Mouse (Mus musculus) spleen, embryonic (tissue): ENCODE measurements around the gene Olfr557.

Source experiments
- CTCF ChIA-PET: fragments of 350-600 bp; sonication (Branson Sonifier 250); formaldehyde crosslinking; loops from one replicate; lab custom pipeline; 2022; lab: Charles Lee

Gene Olfr557

DNA sequence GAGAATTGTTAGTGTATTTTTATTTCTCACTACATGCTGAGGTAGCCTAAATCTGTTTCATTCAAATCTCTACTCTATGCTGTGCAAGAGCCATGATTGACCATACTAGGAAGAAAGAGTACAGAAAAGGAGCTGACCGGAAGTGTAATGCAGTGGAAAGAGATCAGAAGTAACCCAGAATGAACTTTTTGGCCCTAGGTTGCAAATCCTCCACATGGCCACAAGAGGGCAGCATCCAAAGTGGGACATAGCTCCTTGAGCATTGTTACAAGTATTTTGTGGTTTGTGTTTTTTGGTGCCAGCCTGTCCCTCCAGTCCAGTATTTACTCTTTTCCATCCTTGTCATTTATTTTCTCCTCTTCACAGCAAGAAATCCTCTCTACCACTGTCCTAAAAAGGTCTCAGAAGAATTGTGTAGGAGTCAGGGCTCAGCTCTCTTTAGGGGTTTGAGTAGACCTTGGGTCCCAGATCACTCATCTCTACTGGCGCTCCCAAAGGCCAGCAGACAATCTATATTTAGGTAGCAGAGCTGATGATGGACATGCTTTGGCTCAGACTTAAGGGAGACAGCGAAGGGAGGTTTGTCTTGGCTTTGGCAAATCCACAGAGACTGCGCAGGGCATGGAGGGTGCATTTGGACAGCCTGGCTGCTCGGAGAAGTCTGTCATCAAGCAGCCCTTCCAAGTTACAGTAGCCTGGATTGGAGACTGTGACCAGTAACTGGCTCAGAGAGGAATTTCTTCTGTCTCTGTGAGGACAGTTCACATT lies at the start of gene Olfr557:
Olfr557 (plus strand) TSS at position 553 of the 768 bp plus-strand sequence.
- CTCF ChIA-PET, result interaction anchor here (1.2 kb wide), 1 partner anchor 18 kb away, joined by 3 read pairs; no protein-coding TSS in a partner anchor

DNA sequence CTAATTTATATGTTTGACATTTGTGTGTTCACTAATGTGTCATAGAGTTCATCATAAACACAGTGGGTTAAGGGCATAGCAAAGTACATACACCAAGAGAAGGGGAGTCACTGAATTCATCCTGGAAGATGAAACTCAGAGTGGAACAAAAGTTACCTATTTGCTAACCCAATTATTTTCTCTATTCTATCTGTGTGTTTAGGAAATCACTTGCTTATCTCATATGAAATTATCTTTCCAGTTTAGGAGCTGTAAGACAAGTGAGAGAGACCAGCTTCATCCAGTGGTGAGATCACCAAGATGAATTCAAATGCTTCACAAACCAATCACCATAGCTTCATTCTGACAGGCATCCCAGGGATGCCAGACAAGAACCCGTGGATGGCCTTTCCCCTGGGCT lies 37.2 kb upstream of the Olfr557 start, which contains the start of gene Olfr555:
Olfr555 (plus strand) TSS at position 301 of the 400 bp plus-strand sequence.
- CTCF ChIA-PET, result no interaction called here

DNA sequence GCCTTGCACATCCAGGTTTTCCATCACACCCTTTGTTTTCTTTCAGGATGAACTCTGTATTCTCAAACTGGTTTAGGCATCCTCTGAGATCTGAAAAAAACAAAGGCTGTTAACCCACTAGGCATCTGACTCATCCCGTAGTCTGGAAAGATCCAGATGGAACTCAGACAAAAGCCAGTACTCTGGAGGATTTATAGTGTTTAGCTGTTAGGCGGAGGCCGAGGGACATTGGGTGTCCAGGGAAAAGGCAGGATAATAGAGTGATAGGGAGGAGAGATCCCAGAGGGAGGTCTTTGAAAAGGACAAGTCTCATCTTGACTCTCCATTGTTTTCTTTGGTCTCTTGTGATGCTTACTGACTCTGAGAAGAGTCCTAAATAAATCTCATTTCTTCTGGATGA lies 31.1 kb upstream of the Olfr557 start, which contains the start of gene Olfr556:
Olfr556 (plus strand) TSS at position 301 of the 400 bp plus-strand sequence.
- CTCF ChIA-PET, result no interaction called here

DNA sequence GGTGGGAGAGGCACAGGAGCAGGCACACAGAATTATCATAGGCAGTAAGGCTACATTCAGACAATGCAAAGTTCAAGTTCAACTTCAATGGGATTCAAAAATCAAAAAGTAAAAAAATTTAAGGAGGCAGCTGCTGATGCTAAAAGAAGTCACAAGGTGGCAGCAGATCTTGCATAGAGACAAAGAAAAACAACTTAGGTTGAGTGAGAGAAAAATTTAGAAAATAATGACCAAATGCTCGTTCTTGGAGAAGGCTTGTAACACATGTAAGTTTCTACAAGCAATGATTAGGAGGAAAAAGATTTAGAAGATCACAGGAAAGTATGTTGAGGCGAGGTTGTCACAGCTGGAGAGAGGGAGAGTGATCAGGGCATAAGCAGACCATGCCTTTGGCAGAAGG lies 30.3 kb upstream of the Olfr557 start:
- CTCF ChIA-PET, result no interaction called here

DNA sequence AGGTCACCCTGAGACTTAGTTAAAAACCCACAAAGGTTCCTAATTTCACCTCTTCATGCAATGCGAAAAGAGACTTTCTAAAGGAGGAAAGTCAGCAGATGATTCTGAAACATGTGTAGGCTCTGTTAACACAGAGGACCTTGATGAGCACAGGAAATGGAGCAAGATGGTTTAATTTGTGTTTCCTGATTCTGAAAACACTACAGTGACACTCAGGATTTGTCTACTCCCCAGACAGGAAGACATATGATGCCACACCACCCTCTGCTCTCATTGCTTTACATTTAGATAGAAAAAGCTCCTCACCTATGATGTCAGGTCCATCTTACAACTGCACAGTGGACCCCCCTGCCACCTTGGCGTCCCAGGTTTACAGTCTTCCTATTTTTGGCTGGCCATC lies 19.5 kb upstream of the Olfr557 start:
- CTCF ChIA-PET, result no interaction called here

DNA sequence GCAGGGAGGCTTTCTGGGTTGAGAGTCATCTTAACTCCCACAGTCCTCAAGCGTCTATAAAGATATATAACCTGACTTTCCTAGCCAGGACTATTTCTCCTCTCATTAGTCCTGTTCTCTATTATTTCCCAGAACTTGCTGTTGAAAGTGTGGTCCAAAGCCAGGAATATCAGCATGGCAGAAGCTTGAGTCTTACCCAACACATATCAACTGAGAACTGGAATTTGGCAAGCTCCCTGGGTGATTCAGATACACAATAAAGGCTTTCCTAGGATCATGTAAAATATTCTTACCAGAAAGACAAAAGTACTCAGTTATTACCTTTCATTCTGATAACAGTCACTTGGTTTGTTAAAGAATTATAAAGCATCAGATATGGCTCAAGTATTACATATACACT lies 13.8 kb upstream of the Olfr557 start:
- CTCF ChIA-PET, result no interaction called here

DNA sequence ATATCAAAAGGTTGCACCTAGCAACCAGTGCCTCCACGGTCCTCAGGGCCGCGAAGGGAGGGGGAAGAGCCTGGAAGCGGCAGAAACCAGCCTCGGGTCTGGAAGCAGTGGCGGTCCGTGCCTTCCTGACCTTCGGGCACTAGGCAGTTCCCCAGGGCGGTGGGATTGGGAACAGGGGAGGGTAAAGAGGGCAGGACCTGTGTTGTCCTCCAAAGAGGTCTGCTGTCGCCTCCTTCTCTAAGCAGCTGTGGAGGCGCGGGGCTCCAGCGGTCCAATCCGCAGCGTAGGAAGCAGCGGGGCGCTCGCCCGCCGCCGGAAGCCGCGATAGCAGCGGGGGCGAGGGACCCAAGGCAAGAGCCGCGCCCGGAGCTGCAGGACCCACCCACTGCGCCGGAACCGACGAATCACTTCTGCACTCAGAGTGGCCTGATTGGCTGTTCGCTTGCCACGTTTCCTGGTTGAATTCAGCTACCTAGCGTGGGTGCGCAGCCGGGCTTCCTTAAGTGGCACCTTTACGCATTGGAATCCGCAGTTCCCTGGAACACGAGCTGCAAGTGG lies 8.7 kb upstream of the Olfr557 start, which contains the start of gene Trim68:
Trim68 (minus strand) TSS at position 384 of the 558 bp plus-strand sequence.
- CTCF ChIA-PET, result no interaction called here

DNA sequence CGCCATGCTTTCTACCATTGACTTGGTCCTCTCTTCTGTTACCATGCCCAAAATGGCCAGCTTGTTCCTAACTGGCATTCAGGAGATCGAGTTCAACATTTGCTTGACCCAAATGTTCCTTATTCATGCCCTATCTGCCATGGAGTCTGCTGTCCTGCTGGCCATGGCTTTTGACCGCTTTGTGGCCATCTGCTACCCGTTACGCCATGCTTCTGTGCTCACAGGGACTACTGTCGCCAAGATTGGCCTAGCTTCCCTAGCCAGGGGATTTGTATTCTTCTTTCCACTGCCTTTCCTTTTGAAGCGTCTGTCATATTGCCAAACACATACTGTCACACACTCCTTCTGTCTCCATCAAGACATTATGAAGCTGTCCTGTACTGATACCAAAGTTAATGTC lies 2.8 kb downstream of the Olfr557 start:
- CTCF ChIA-PET, result no interaction called here

DNA sequence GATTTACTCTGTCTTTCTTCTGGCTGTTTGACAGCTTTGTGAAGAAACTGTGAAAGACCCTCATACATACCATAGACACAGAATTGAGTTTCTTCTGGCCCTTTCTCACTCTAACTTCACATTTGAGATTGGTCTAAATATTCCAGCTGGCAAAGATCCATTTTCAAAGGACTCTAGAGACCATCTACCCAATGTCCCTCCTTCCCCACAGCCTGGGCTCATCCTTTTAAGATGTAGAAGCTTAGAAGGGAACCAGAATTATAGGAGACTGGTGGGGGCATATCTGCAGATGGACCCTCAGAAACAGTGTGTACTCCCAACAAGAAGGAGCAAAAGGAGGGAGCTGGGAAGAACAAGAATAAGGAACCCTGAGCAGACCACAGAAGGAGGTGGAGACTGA lies 6.2 kb downstream of the Olfr557 start, which contains the start of gene Olfr558:
Olfr558 (plus strand) TSS at position 301 of the 400 bp plus-strand sequence.
- CTCF ChIA-PET, result no interaction called here

DNA sequence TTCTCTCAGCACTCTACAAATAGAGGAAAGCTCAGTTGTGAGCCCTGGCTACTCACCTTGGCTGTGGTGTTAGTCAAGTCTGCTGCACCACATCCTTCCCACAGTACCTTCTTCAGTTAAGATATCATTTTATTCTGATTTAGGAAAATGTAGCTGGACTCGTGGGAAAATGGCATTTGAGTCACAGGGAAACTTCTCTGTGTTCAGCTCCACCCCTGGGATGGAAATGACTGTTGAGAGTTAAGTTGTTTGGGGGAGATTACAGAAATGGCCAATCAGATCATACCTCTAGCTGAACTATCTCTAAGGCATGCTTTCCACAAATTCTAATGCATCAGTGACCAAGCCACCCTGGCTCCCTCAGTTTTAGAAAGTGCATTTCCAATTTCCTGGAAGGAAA lies 23.3 kb downstream of the Olfr557 start, which contains the start of gene Olfr33:
Olfr33 (minus strand) TSS at position 101 of the 400 bp plus-strand sequence.
- CTCF ChIA-PET, result no interaction called here

DNA sequence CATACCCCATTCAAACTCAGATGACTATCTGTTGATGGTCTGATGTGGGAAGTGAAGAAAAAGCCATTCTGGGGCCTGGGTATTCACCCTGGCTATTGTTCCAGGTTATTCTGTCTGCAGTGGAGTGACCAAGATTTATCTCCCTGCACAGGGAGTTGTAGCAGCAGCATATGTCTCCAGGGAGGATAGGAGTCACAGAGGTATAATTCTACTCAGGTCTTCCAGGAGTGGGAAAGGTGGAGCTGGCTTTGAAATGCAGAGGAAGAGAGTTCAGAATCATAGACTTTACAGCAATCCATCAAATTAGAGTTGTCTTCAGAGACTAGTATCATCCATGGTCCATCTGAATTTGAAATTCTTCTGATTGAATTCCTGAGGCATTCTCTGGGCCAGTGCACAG lies 31.7 kb downstream of the Olfr557 start, which contains the start of gene Olfr559:
Olfr559 (minus strand) TSS at position 101 of the 400 bp plus-strand sequence.
- CTCF ChIA-PET, result no interaction called here

DNA sequence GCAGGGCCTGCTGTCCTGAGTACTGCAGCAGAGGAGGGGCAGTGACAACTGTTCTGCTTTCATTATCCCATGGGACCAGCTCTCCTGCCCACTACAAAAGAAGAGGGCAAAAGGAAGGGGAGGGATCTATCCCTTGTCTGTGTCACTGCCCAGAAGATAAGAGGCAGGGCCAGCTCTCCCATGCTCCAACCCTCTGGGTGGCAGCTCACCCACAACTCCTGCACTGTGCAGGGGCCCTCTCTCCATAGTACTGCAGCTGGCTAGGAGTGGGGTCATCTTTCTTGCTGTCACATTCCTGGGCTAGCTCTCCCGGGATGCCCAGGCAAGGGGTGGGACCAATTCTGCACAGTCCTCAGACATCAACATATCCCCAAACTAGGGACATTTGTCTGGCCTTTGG lies 38.1 kb downstream of the Olfr557 start:
- CTCF ChIA-PET, result no interaction called here

DNA sequence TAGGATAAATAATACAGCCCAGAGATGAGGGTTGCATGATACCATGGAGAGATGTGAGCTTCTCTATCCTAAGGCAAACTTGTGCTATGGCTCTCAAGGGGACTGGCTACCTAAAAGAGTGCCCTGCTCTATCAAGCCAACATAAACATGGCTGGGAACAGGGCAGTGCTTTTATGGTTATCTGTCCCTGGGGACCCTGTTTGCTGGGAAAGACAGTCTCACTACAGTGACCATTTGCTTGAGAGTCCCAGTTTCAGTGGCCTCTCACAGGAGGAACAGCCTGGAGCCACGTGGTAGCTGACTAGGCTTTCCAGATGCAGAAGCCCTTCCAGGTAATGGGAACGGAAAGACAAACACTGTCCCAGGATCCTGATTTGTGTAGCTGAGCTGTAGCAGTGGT lies 42.0 kb downstream of the Olfr557 start:
- CTCF ChIA-PET, result no interaction called here
